Mouse (Mus musculus): ENCODE measurements around the gene Rtl10. TPM values are rescaled to one million over a fixed set of nuclear protein-coding genes. Genes with fewer than 3 reads are reported as not detected.

Gene Rtl10
- polyA plus RNA-seq, 1 experiment, result 14.5 TPM

DNA sequence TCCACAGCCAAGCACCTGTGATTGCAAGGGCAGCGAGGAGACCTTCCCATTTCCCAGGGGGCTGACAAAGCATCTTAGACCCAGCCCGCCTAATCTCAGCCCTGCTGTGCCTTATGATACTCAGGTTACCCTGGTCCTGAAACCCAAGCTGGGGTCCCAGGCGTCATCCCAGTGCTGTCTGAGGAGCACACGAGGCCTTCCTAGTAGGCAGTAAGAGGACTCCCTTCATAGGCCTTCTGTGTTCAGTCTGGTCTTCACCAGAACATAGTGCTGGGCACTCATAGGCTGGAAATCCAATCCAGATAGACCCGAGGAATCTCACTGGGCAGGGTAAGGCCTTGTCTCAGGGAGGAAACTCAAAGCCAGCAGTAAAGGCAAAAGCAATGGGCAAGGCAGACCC, 14.9 kb upstream of the Rtl10 start:
- TF ChIP-seq CTCF (IDR thresholded peaks at IDR 0.05; ENCODE audit: borderline replicate concordance, extremely low read depth, insufficient read depth, insufficient read length) (no peak), POLR2A (IDR thresholded peaks at IDR 0.05; ENCODE audit: borderline replicate concordance, extremely low read depth, insufficient read depth, insufficient read length, poor library complexity, severe bottlenecking) (no peak)
- DNase-seq (ENCODE audit: low read depth), result no peak

DNA sequence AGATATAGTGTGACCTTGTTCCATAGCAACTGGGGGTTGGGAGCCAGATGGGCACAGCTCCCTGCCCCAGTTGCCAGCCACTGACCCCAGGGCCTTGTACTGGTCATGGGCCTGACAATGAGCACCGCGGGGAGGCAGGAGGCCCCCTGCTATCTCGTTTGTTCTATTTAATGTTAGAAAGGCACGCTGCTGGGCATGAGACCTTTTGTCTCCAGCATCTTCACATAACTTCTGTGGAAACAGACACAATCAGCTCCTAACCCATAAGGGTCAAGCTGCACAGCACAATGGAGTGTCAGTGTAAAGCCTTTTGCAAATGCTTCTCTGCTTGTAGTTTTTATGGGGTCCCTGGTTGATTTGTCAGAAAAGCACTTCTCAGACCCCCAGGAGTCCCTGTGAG, 14.3 kb upstream of the Rtl10 start:
- TF ChIP-seq POLR2A (IDR thresholded peaks at IDR 0.05; ENCODE audit: borderline replicate concordance, extremely low read depth, insufficient read depth, insufficient read length, poor library complexity, severe bottlenecking) (no peak), CTCF (IDR thresholded peaks at IDR 0.05; ENCODE audit: borderline replicate concordance, extremely low read depth, insufficient read depth, insufficient read length) (no peak)
- DNase-seq (ENCODE audit: low read depth), result no peak

DNA sequence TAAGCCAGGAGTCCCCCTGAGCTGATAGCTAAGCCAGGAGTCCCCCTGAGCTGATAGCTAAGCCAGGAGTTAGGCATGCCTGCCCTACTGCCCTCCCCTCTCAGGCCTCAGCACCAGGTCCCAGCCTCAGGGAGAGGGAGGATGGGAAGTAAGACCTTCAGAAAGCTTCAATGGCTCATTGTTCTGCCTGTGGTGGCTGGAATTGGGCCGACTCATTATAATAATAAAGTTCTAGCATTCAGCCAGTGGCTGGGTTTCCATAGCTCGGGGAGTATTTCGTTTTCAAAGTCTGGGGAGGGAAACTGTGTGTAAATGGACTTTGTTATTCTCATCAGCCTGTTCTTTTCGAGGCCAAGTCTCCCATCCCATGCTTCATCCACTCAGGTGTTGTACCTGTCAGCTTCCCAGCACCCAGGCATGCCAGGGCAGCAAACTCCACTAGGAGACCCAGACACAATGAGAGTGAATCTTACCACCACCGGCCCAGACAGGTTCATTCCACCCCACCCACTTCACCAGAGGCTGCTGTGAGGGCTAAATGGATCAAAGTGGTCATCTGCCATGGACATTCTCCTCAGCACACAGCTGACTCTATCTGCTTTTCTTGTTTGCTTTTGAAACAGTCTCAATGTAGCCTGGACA, 13.8 kb upstream of the Rtl10 start:
- peak; percentile 69 for DNase-seq (ENCODE audit: low read depth)
- TF ChIP-seq CTCF (IDR thresholded peaks at IDR 0.05; ENCODE audit: borderline replicate concordance, extremely low read depth, insufficient read depth, insufficient read length) (no peak), POLR2A (IDR thresholded peaks at IDR 0.05; ENCODE audit: borderline replicate concordance, extremely low read depth, insufficient read depth, insufficient read length, poor library complexity, severe bottlenecking) (no peak)

DNA sequence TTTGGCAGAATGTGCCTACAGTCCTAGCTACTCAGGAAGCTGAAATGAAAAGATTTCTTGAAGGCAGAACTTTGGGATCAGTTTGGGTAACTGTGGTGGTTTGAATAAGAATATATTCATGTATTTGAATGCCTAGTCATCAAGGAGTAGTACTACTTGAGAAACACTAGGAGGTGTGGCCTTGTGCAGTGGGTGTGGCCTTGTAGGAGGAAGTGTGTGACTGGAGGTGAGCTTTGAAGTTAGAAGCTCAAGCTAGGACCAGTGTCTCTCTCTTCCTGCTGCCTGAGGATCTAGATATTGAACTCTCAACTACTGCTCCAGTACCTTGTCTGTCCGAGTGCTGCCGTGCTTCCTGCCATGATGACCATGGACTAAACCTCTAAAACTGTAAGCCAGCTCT, 12.6 kb upstream of the Rtl10 start:
- no peak for DNase-seq (ENCODE audit: low read depth)
- TF ChIP-seq POLR2A (IDR thresholded peaks at IDR 0.05; ENCODE audit: borderline replicate concordance, extremely low read depth, insufficient read depth, insufficient read length, poor library complexity, severe bottlenecking) (no peak), CTCF (IDR thresholded peaks at IDR 0.05; ENCODE audit: borderline replicate concordance, extremely low read depth, insufficient read depth, insufficient read length) (no peak)

DNA sequence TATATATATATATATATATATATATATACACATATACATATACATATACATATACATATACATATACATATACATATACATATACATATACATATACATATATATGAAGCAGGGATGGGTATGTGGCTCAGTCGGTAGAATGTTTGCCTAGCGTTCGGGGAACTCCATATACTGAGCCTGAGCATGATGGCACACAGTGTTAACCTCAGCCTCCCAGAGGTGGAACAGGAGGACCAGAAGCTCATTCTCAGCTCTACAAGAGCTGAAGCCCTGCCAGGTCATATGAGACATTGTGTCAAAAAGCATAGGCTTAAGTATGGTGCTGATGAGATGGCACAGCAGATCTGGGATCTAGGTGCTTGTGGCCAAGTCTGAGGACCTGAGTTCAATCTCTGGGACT, 8.4 kb upstream of the Rtl10 start:
- DNase-seq (ENCODE audit: low read depth), result no peak
- TF ChIP-seq CTCF (IDR thresholded peaks at IDR 0.05; ENCODE audit: borderline replicate concordance, extremely low read depth, insufficient read depth, insufficient read length) (no peak), POLR2A (IDR thresholded peaks at IDR 0.05; ENCODE audit: borderline replicate concordance, extremely low read depth, insufficient read depth, insufficient read length, poor library complexity, severe bottlenecking) (no peak)

DNA sequence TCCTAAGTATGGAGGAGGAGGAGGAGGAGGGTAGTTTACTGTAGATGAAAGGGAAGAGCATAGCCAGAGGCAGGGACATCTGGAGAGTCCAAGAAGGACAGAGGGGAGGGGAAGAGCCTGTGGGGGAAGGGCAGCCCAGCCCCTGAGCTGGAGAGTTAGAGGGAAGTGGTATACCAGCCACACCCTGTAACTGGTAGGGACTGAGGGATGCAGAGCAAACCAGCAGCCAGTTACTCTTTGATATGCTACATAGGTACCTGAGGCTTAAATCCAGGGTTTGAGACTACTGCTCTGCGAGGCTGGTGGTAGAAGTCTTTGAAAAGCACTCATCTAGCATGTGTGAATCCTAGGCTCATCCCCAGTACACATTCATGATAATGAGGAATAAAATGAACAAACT, 7.8 kb upstream of the Rtl10 start:
- no peak for DNase-seq (ENCODE audit: low read depth)
- no peak for TF ChIP-seq CTCF (IDR thresholded peaks at IDR 0.05; ENCODE audit: borderline replicate concordance, extremely low read depth, insufficient read depth, insufficient read length)

DNA sequence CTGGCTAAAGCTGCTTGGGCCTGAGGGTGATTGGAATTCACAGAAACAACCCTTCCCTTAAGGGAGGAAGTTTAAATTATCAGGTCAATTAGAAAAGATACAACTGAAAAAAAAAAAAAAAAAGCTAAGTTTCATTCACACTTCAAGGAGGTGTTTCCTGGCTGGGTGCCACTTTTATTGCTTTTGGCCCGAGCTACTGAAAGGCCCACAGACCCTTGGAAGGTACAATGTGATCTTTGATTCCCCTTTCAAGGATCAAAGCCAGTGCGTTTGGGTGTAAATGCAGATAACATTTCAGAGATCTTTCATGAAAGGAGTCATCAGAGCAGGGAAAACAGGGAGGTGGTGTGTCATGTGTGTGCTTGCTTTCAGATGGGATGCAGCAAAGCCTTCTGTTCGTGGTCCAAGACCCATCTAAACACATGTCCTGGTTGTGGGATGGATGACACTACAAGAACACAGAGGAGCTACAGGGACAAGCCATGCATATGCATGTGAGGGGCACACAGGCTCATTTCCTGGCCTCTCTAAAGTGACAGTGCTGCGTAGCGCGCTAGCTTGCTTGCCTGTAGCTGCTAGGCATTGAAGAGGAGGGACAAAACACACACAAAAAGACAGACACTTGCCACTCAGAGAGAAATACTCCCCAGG, 711 bp upstream of the Rtl10 start:
- DNase-seq (ENCODE audit: low read depth), result no peak
- no peak for TF ChIP-seq CTCF (IDR thresholded peaks at IDR 0.05; ENCODE audit: borderline replicate concordance, extremely low read depth, insufficient read depth, insufficient read length)
- TF ChIP-seq POLR2A (IDR thresholded peaks at IDR 0.05; ENCODE audit: borderline replicate concordance, extremely low read depth, insufficient read depth, insufficient read length, poor library complexity, severe bottlenecking), result no peak

DNA sequence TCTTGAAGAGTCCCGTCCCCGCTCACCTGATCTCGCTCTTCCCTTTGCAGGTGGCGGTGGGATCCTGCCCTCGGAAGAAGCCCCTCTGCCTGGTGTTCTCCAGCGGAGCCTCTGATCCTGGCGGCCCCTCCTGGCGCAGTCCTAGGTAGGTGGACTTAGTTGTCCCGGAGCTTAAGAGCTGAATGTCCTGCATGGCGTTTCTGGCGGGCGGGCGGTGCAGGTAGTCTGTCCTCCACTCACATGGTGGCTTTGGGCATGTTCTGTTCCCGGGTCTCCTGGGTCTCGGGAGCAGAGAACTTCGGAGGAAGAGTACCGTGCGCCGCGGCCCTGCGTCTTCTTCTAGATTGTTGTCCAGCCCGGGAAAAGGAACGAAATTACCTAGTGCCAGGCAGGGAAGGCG, 295 bp downstream of the Rtl10 start:
- DNase-seq (ENCODE audit: low read depth), result no peak
- TF ChIP-seq POLR2A (IDR thresholded peaks at IDR 0.05; ENCODE audit: borderline replicate concordance, extremely low read depth, insufficient read depth, insufficient read length, poor library complexity, severe bottlenecking) (no peak), CTCF (IDR thresholded peaks at IDR 0.05; ENCODE audit: borderline replicate concordance, extremely low read depth, insufficient read depth, insufficient read length) (no peak)

DNA sequence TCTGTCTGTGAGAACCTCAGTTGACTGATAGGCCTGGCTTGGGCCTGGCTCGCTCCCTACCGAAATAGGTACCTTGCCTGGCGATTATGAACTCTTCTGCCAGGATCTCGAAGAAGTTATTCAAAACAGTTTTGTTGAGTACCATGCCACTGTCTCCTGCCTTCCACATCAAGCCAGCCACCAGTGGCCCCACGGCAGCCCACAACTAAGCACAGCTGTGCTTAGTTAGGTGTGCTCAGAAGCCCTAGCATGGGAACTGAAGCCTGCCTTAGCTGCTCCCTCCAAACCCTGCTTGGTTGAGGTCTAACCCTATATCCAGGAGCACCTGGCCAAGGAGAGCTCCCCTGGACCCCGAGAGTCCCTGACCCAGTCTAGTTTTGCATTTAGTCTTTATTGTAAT, 2.8 kb downstream of the Rtl10 start:
- TF ChIP-seq POLR2A (IDR thresholded peaks at IDR 0.05; ENCODE audit: borderline replicate concordance, extremely low read depth, insufficient read depth, insufficient read length, poor library complexity, severe bottlenecking) (no peak), CTCF (IDR thresholded peaks at IDR 0.05; ENCODE audit: borderline replicate concordance, extremely low read depth, insufficient read depth, insufficient read length) (no peak)

DNA sequence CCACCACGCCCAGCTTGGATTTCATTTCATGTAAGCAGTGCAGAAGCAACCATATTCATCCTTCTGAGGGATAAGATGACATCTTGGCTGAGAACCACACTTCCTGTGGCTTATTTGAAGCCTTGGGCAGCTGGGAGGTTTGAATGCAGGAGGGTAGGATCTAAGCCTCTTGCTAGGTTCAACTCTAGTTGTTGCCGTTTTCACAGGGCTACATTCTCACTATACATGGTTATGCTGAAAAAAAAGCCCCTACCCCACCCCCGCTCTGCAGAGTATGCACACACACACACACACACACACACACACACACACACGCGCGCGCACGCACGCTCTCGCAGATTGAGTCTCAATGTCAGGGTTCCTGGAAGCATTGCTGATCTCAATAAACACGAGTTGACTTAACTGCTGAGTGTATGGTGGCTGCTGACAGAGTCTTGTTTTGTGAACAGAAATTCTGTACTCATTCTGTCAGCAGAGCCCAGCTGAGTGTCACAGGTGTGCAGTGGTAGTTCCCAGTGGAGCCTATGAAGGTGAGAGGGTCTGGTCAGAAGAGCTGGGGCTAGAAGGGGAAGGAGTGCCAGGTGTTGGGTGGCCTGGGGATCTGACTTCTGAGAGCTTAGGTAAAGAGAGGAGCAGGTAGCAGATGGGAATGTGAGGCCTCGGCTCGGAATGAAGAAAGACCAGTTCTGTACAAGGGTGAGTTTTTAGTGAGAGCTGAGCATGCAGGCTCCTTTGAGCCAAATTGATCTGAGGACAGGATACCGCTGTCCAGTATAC, 5.1 kb downstream of the Rtl10 start:
- no peak for DNase-seq (ENCODE audit: low read depth)
- TF ChIP-seq POLR2A (IDR thresholded peaks at IDR 0.05; ENCODE audit: borderline replicate concordance, extremely low read depth, insufficient read depth, insufficient read length, poor library complexity, severe bottlenecking), result no peak
- no peak for TF ChIP-seq CTCF (IDR thresholded peaks at IDR 0.05; ENCODE audit: borderline replicate concordance, extremely low read depth, insufficient read depth, insufficient read length)

More for the DNA sequence above, 2.8 kb downstream of the Rtl10 start:
- no peak for DNase-seq (ENCODE audit: low read depth)

DNA sequence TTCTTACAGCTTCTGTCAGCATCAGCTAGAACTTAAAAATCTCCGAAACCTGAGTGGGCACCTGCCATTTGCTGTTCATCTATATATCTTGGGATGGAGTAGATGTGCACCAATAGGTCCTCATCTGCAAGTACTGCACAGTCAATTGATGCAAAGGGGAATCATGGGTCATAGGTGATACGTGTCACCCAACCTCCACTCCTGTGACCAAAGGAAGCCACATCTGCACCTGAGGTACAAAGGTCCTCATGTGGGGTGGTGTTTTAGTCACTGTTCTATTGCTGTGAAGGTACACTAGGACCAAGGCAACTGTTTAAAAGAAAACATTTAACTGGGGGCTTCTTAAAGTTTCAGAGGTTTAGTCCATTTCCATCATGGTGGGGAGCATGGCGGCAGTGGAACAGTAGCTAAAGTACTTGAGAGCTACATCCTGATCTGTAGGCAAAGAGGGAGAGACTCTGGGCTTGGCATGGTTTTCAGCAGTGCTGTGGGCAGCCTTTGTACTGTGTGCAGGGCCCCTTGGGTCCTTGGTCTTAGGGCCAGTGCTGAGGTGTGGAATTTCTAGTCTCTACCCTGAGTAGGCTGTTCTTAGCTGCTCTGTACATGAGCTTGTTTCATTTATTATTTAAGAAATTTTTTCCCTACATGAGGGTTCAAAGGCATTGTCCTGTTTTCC, 8.0 kb downstream of the Rtl10 start:
- no peak for DNase-seq (ENCODE audit: low read depth)
- TF ChIP-seq POLR2A (IDR thresholded peaks at IDR 0.05; ENCODE audit: borderline replicate concordance, extremely low read depth, insufficient read depth, insufficient read length, poor library complexity, severe bottlenecking) (no peak), CTCF (IDR thresholded peaks at IDR 0.05; ENCODE audit: borderline replicate concordance, extremely low read depth, insufficient read depth, insufficient read length) (no peak)

Data from brain, embryonic 14.5 days (tissue).